Mouse (Mus musculus): ENCODE measurements at regions not wholly inside any gene's neighbourhood (a gene's known extent, or its start where the extent isn't known, plus 50 kb on each side); places are given as distances from the start of the nearest gene placed in this dataset.

DNA sequence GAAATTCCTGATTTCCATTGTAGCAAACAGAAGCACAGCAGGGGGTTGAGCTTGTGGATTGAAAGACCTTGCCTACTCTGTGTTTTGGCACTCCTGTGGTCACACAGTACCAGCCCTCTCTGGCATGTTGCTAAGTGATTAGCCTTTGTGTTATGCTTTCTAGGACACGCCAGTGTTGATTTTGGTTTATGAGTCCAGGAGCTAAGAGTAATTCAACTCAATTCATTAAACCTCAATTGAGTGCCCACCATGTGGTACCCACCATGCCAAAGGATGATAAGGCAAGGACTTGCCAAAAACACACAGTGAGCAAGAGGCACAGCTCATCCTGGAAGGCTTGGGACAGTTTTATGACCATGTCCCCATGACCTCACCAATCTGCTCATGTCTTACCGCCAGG lies 221.1 kb upstream of the Sox14 start:
- 27% methylated on average over 2 of the region's 2 CpGs for WGBS
- no peaks in the 10 kb centered on the region for H3K27me3 ChIP-seq (ENCODE audit: control insufficient read depth, insufficient read depth, low read length)
- H3K9me3 ChIP-seq (ENCODE audit: control insufficient read depth, low read length), result no peaks in the 10 kb centered on the region

DNA sequence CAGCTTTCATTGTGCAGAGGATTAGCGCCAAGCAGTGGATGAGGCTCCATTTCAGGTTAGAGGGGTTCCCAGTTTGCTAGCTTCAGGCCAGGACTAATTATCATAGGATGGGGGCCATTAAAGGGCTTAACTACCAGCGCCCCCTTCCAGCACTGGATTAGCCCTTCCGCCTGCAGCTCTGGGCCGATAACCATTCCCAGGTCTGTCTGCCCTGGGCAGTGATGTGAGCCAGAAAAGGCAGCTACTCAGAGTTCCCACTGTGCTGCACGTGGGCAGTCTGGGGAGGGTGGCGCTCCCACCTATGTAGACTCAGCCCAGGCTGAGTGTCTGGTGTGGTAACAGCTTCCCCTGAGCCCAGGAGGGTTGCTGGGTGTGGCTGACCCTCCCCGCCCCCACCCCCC lies 219.6 kb upstream of the Sox14 start:
- Histone ChIP-seq H3K27me3 (ENCODE audit: control insufficient read depth, insufficient read depth, low read length) (no peaks in the 10 kb centered on the region), H3K4me2 (replicated peaks) (no peak overlapping the region), H3K27ac (no peak overlapping the region), H3K9ac (no peak overlapping the region), H3K36me3 (replicated peaks; ENCODE audit: control insufficient read depth, insufficient read depth) (no peaks in the 10 kb centered on the region), H3K4me3 (replicated peaks; ENCODE audit: low read length) (no peak overlapping the region), H3K4me1 (replicated peaks; ENCODE audit: control insufficient read depth, insufficient read depth, low read length) (peaks cover 4% of the 10 kb centered on the region; the same call in 1 of the 2 replicates), H3K9me3 (ENCODE audit: control insufficient read depth, low read length) (no peaks in the 10 kb centered on the region)
- WGBS, result 33% methylated on average over 7 of the region's 7 CpGs
- ATAC-seq (ENCODE audit: low FRiP score), result no peak; the same call in 1 of the 2 replicates
- DNase-seq (ENCODE audit: low spot score), result no peak

More for the DNA sequence above, 221.1 kb upstream of the Sox14 start:
- Histone ChIP-seq H3K27ac (no peak overlapping the region), H3K36me3 (replicated peaks; ENCODE audit: control insufficient read depth, insufficient read depth) (no peaks in the 10 kb centered on the region), H3K4me2 (replicated peaks) (no peak overlapping the region), H3K9ac (no peak overlapping the region), H3K4me1 (replicated peaks; ENCODE audit: control insufficient read depth, insufficient read depth, low read length) (peaks cover 4% of the 10 kb centered on the region; the same call in 1 of the 2 replicates), H3K4me3 (replicated peaks; ENCODE audit: low read length) (no peak overlapping the region)
- DNase-seq (ENCODE audit: low spot score) (peak; percentile 49), ATAC-seq (ENCODE audit: low FRiP score) (peak; percentile 65; the same call in 1 of the 2 replicates)

DNA sequence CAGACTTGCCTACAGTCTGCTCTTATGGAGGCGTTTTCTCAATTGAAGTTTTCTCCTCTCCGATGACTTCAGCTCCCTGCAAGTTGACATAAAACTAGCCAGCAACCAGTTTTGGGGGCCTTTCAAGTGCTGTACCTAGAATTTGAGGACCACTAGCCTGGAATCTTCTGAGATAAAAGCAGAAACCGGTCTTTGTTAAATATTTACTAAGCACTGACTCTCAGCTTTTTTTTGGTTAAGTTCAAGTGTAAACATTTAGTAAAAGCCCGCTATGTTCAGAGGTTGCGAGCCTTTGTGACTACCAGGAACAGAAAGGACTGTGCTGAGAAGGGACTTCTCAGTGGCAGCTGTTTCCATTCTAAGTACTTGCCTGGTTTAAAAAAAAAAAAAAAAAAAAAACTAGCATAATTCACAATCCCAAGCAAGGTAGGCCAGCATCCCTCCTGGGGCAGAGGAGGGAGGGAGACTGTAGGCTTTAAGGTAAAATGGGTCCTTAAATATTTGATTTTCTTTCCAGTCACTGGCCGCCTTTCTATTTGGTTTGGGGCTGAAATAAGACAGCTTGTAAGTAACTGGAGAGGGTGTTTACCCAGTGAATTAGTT lies 219.1 kb upstream of the Sox14 start:
- Histone ChIP-seq H3K27ac (no peak overlapping the region), H3K36me3 (replicated peaks; ENCODE audit: control insufficient read depth, insufficient read depth) (no peaks in the 10 kb centered on the region), H3K4me2 (replicated peaks) (no peak overlapping the region), H3K4me1 (replicated peaks; ENCODE audit: control insufficient read depth, insufficient read depth, low read length) (peaks cover 4% of the 10 kb centered on the region; the same call in 1 of the 2 replicates), H3K9me3 (ENCODE audit: control insufficient read depth, low read length) (no peaks in the 10 kb centered on the region), H3K9ac (no peak overlapping the region), H3K4me3 (replicated peaks; ENCODE audit: low read length) (no peak overlapping the region), H3K27me3 (ENCODE audit: control insufficient read depth, insufficient read depth, low read length) (no peaks in the 10 kb centered on the region)
- WGBS, result 70% methylated on average over 6 of the region's 6 CpGs
- ATAC-seq (ENCODE audit: low FRiP score), result no peak
- no peak for DNase-seq (ENCODE audit: low spot score)

DNA sequence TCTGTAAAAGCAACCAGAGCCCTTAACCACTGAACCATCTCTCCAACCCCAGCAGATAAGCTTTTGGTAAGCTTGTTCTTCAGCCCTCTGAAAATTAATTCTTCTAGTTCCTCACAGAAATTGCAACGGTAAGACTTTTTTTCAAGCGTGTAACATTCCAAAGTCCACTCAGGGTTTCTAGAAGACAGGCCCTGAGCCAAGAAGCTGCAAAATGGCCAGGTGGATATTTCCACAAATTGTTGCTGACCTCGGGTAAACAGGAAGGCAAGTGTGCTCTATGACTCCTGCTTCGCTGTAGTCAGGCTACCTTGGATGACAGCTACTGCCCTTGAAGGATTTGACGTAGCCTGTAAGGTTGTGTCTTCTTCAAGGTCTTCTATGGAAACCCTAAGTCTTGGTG lies 195.2 kb upstream of the Sox14 start:
- Histone ChIP-seq H3K9me3 (ENCODE audit: control insufficient read depth, low read length) (no peaks in the 10 kb centered on the region; the same call in 1 of the 2 replicates), H3K4me1 (replicated peaks; ENCODE audit: control insufficient read depth, insufficient read depth, low read length) (no peaks in the 10 kb centered on the region), H3K4me3 (replicated peaks; ENCODE audit: low read length) (no peak overlapping the region), H3K36me3 (replicated peaks; ENCODE audit: control insufficient read depth, insufficient read depth) (no peaks in the 10 kb centered on the region), H3K27me3 (ENCODE audit: control insufficient read depth, insufficient read depth, low read length) (no peaks in the 10 kb centered on the region), H3K4me2 (replicated peaks) (no peak overlapping the region), H3K27ac (no peak overlapping the region), H3K9ac (no peak overlapping the region)
- 92% methylated on average over 5 of the region's 5 CpGs for WGBS
- no peak for DNase-seq (ENCODE audit: low spot score)
- no peak for ATAC-seq (ENCODE audit: low FRiP score)

DNA sequence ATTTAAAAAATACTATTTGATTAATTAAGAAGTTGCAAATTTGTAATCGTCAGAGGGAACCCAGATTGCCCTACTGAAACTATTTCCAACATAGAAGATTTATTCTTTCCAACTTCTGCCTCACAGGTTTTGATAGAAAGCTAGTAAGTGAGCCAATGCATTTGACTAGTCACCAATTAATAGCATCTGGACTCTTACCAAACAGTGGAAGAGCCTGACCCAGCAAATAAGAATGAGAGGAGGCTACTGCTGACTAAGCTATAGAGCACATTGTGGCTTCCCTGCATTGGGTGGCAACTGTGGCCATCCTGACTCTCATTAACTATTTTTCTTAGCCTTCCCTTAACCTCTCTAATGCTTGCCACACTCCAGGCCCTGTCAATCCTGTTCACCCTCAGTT lies 182.6 kb upstream of the Sox14 start:
- peaks cover 8% of the 10 kb centered on the region for H3K9me3 ChIP-seq (ENCODE audit: control insufficient read depth, low read length)
- no peaks in the 10 kb centered on the region for H3K27me3 ChIP-seq (ENCODE audit: control insufficient read depth, insufficient read depth, low read length)
- no peaks in the 10 kb centered on the region for H3K4me1 ChIP-seq (replicated peaks; ENCODE audit: control insufficient read depth, insufficient read depth, low read length)
- DNase-seq (ENCODE audit: low spot score) (no peak), ATAC-seq (ENCODE audit: low FRiP score) (no peak)
- no peak overlapping the region for H3K9ac ChIP-seq
- no peak overlapping the region for H3K4me2 ChIP-seq (replicated peaks)
- no peak overlapping the region for H3K4me3 ChIP-seq (replicated peaks; ENCODE audit: low read length)
- no peaks in the 10 kb centered on the region for H3K36me3 ChIP-seq (replicated peaks; ENCODE audit: control insufficient read depth, insufficient read depth)
- H3K27ac ChIP-seq, result no peak overlapping the region
- WGBS, result 83% methylated on average over 1 of the region's 1 CpGs

DNA sequence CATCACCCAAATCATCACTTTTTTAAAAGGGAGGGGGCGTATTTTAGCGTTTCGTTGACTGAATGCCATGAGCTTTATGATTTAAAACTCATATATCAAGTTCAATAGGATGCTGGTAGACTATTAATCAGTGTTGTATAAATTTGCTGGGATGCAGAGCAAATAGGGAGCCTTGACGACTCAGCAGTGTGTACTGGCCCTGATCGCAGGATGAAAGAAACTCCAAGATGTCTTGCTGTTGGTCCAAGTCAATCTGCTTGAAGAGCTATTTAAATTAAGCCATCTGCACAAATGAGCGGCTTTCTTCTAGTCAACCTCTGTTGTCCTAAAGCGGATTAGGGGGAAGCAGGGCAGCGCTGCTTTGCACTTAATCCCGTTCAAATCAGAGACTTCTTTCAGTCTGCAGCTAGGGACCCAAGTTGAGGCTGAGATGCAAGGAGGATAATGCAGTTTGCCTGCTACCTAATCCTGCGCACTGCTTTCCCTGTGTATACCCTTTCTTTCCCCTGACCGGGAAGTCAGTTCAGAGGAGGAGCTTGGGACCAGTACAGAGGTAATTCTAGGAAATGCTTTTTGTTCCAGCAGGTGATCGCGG lies 170.3 kb upstream of the Sox14 start:
- DNase-seq (ENCODE audit: low spot score) (no peak), ATAC-seq (ENCODE audit: low FRiP score) (no peak)
- no peak overlapping the region for H3K4me2 ChIP-seq (replicated peaks)
- no peaks in the 10 kb centered on the region for H3K4me1 ChIP-seq (replicated peaks; ENCODE audit: control insufficient read depth, insufficient read depth, low read length)
- H3K27me3 ChIP-seq (ENCODE audit: control insufficient read depth, insufficient read depth, low read length), result no peaks in the 10 kb centered on the region
- H3K9me3 ChIP-seq (ENCODE audit: control insufficient read depth, low read length), result peaks cover 10% of the 10 kb centered on the region; the same call in 1 of the 2 replicates
- H3K27ac ChIP-seq, result no peak overlapping the region
- 38% methylated on average over 13 of the region's 13 CpGs for WGBS
- H3K9ac ChIP-seq, result no peak overlapping the region
- H3K4me3 ChIP-seq (replicated peaks; ENCODE audit: low read length), result no peak overlapping the region
- no peaks in the 10 kb centered on the region for H3K36me3 ChIP-seq (replicated peaks; ENCODE audit: control insufficient read depth, insufficient read depth)

DNA sequence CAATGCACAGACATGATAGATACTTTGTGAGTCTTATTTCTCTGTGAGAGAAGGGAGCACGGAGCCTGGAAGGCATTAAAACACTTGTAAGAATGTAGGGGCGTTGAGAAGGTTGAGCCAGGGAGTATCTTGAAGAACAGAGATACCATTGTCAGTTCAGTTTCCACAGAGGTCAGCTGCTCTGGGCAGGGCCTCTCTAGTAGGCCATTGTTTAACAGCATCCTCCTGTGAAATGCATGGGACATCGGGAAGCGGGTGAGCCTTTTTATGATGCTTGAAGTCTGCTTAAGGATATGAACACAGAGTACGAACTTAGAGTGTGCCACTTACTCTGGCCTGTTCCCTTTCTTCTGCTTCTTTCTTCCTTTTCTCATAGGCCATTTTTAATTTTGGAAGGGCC lies 169.7 kb upstream of the Sox14 start:
- DNase-seq (ENCODE audit: low spot score) (no peak), ATAC-seq (ENCODE audit: low FRiP score) (no peak)
- 28% methylated on average over 5 of the region's 5 CpGs for WGBS
- H3K27me3 ChIP-seq (ENCODE audit: control insufficient read depth, insufficient read depth, low read length), result no peaks in the 10 kb centered on the region
- H3K36me3 ChIP-seq (replicated peaks; ENCODE audit: control insufficient read depth, insufficient read depth), result no peaks in the 10 kb centered on the region
- no peaks in the 10 kb centered on the region for H3K4me1 ChIP-seq (replicated peaks; ENCODE audit: control insufficient read depth, insufficient read depth, low read length)
- no peak overlapping the region for H3K4me2 ChIP-seq (replicated peaks)
- no peak overlapping the region for H3K27ac ChIP-seq
- H3K9ac ChIP-seq, result no peak overlapping the region
- H3K9me3 ChIP-seq (ENCODE audit: control insufficient read depth, low read length), result peaks cover 10% of the 10 kb centered on the region; the same call in 1 of the 2 replicates
- no peak overlapping the region for H3K4me3 ChIP-seq (replicated peaks; ENCODE audit: low read length)

DNA sequence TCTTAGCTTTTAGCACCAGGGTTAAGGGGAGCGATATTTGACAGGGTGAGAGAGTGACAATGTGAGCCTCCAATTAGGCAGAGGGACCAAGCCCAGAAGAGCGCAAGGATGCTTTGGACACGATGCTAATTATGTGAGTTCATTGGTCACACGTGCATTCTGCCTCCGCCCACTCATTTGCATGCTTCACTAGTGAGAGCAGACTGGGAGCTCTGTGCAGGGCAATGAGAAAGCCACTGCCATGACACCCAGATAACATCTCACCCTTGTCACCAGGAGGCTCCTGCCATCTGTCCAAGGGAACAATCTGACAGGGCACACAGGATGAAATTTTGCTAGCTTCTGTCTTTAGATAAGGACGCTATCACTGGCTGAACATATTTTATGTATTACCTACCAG lies 165.8 kb upstream of the Sox14 start:
- no peak for ATAC-seq (ENCODE audit: low FRiP score)
- 51% methylated on average over 6 of the region's 6 CpGs for WGBS

DNA sequence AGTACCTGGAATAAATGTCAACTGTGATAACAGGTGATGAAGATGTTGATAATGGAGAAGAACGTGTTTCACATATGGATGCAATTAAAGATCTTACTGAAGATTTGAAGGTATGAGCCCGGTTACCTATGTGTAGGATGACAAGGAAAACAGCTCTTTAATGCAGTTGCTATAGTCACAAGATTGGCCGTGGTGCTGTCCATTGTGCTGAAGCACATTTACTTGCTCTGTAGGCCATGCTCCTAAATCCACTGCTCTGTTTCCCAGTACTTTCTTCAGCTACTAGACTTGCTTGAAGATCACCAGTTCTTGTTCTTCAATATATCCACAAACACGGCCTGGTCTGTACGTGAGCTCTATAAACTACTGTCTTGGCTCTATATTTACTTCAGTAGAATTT lies 147.7 kb upstream of the Sox14 start:
- DNase-seq (ENCODE audit: low spot score) (peak; percentile 30), ATAC-seq (ENCODE audit: low FRiP score) (no peak)
- no peak overlapping the region for H3K4me2 ChIP-seq (replicated peaks)
- no peaks in the 10 kb centered on the region for H3K9me3 ChIP-seq (ENCODE audit: control insufficient read depth, low read length)
- no peak overlapping the region for H3K9ac ChIP-seq
- no peaks in the 10 kb centered on the region for H3K27me3 ChIP-seq (ENCODE audit: control insufficient read depth, insufficient read depth, low read length)
- H3K4me1 ChIP-seq (replicated peaks; ENCODE audit: control insufficient read depth, insufficient read depth, low read length), result no peaks in the 10 kb centered on the region
- H3K4me3 ChIP-seq (replicated peaks; ENCODE audit: low read length), result no peak overlapping the region
- WGBS, result 71% methylated on average over 5 of the region's 5 CpGs
- H3K27ac ChIP-seq, result no peak overlapping the region
- H3K36me3 ChIP-seq (replicated peaks; ENCODE audit: control insufficient read depth, insufficient read depth), result no peaks in the 10 kb centered on the region

More for the DNA sequence above, 165.8 kb upstream of the Sox14 start:
- DNase-seq (ENCODE audit: low spot score), result no peak
- Histone ChIP-seq H3K9ac (no peak overlapping the region), H3K4me1 (replicated peaks; ENCODE audit: control insufficient read depth, insufficient read depth, low read length) (no peaks in the 10 kb centered on the region), H3K9me3 (ENCODE audit: control insufficient read depth, low read length) (no peaks in the 10 kb centered on the region), H3K4me3 (replicated peaks; ENCODE audit: low read length) (no peak overlapping the region), H3K4me2 (replicated peaks) (no peak overlapping the region), H3K36me3 (replicated peaks; ENCODE audit: control insufficient read depth, insufficient read depth) (no peaks in the 10 kb centered on the region), H3K27ac (no peak overlapping the region), H3K27me3 (ENCODE audit: control insufficient read depth, insufficient read depth, low read length) (no peaks in the 10 kb centered on the region)

Measured in hindbrain, embryonic 14.5 days (tissue).